Mouse (Mus musculus) limb, embryonic 13.5 days (tissue): ENCODE measurements around the gene Zbtb46. TPM values are rescaled to one million over a fixed set of nuclear protein-coding genes. Genes with fewer than 3 reads are reported as not detected.

ENCODE experiments used
- polyA plus RNA-seq: library from polyadenylated mRNA; unstranded; fragments of >200 nt; fragmentation: Nextera tagmentation; extraction: Ambion mirVana; gene quantifications from 2 replicates; pipeline ENCODE4 v1.2.1, GENCODE M21; 2015

The Zbtb46 gene
- polyA plus RNA-seq, 1 experiment from 2014 or later, result 5.7 TPM

Other genes with a start within 250 kb of the Zbtb46 start
- gene Srms, start 246.2 kb downstream of the Zbtb46 start, polyA plus RNA-seq, result 0.15 and 0.19 TPM in 2 replicates
- 0.17 and 0.42 TPM in 2 replicates for gene Fndc11, start 239.4 kb downstream of the Zbtb46 start, polyA plus RNA-seq
- gene Helz2, start 217.4 kb downstream of the Zbtb46 start, polyA plus RNA-seq, result 1.6 and 1.8 TPM in 2 replicates
- 16.5 and 17.8 TPM in 2 replicates for gene Gmeb2, start 171.4 kb downstream of the Zbtb46 start, polyA plus RNA-seq
- gene Stmn3, start 144.9 kb downstream of the Zbtb46 start, polyA plus RNA-seq, result 0.84 and 3.3 TPM in 2 replicates
- 43.2 and 48.8 TPM in 2 replicates for gene Rtel1, start 139.7 kb downstream of the Zbtb46 start, polyA plus RNA-seq
- gene Zgpat, start 94.5 kb downstream of the Zbtb46 start, polyA plus RNA-seq, result 43.9 and 49.5 TPM in 2 replicates
- gene Arfrp1, start 94.0 kb downstream of the Zbtb46 start, polyA plus RNA-seq, result 77.1 and 79.2 TPM in 2 replicates
- 26.5 and 28.1 TPM in 2 replicates for gene Lime1, start 79.3 kb downstream of the Zbtb46 start, polyA plus RNA-seq
- 0.08 and 0.18 TPM in 2 replicates for gene Abhd16b, start 33.8 kb upstream of the Zbtb46 start, polyA plus RNA-seq
- 162 and 169 TPM in 2 replicates for gene Tpd52l2, start 37.7 kb upstream of the Zbtb46 start, polyA plus RNA-seq
- gene Dnajc5, start 61.1 kb upstream of the Zbtb46 start, polyA plus RNA-seq, result 101 and 102 TPM in 2 replicates
- gene Uckl1, start 125.5 kb upstream of the Zbtb46 start, polyA plus RNA-seq, result 43.5 and 46.2 TPM in 2 replicates
- 70.5 and 71.5 TPM in 2 replicates for gene Prpf6, start 132.4 kb upstream of the Zbtb46 start, polyA plus RNA-seq
- 67.2 and 69.4 TPM in 2 replicates for gene Zfp512b, start 133.4 kb upstream of the Zbtb46 start, polyA plus RNA-seq
- 7.8 and 8.6 TPM in 2 replicates for gene Samd10, start 139.8 kb upstream of the Zbtb46 start, polyA plus RNA-seq
- gene Gm29797, start 197.6 kb upstream of the Zbtb46 start, polyA plus RNA-seq, result 0.53 TPM in 1 of 2 replicates, not detected in the other
- gene Sox18, start 212.2 kb upstream of the Zbtb46 start, polyA plus RNA-seq, result 28.5 and 30.0 TPM in 2 replicates
- gene Tcea2, start 220.9 kb upstream of the Zbtb46 start, polyA plus RNA-seq, result 33.3 and 34.3 TPM in 2 replicates
- 79.0 and 82.0 TPM in 2 replicates for gene Rgs19, start 234.6 kb upstream of the Zbtb46 start, polyA plus RNA-seq
- not detected in 2 replicates for gene Lkaaear1, start 239.0 kb upstream of the Zbtb46 start, polyA plus RNA-seq